Mouse (Mus musculus): Measurements from ENCODE around the gene H1foo. TPM values are rescaled to one million over a fixed set of nuclear protein-coding genes. Genes with fewer than 3 reads are reported as not detected.
A peak's percentile ranks its signal among the peaks of the same experiment; 100 is the strongest.

Gene H1foo
- polyA plus RNA-seq, 1 experiment from 2014 or later = not detected

GRCm38 (mm10) chr6:115946389-115946788 lies 1.7 kb downstream of the H1foo start:
- no peak for ATAC-seq (ENCODE audit: insufficient read depth)
- Histone ChIP-seq H3K4me1 (replicated peaks) (peaks cover 9% of the 10 kb centered on the region; the same call in 1 of the 2 replicates), H3K4me3 (replicated peaks) (no peak overlapping the region), H3K4me2 (no peak overlapping the region), H3K27me3 (no peaks in the 10 kb centered on the region), H3K27ac (replicated peaks) (no peak overlapping the region), H3K9me3 (replicated peaks) (no peaks in the 10 kb centered on the region), H3K36me3 (replicated peaks) (no peaks in the 10 kb centered on the region), H3K9ac (no peak overlapping the region)
- WGBS (ENCODE audit: insufficient replicate concordance) = 23% methylated on average over 6 of the region's 6 CpGs

DNA sequence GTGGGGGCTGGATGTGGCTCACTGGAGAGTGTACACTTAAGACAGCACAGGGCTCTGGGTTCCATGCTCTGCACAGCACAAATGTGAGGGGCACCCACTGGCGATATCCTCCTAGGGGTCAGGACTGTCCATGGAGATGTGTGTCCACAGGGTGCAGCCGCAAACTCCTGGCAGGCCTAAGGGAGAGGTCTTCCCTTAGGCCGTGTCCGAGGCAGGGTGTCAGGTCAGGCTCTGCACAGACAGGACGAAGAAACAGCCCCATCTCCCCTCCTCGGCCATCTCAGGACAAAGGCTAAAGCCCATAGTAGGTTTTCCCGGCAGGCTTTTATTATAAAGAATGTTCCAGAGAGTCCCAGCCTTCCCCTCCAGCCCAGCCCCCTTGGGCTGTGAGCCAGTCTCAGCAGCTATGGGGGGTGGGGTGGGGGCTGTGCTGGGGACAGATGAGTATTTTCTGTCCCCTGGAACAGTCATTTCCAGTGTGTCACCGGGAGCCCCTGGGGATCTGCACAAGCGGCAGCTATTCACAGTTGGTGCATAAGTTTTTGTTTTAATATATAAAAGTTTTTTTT lies 9.9 kb downstream of the H1foo start:
- no peak overlapping the region for H3K4me2 ChIP-seq
- no peaks in the 10 kb centered on the region for H3K36me3 ChIP-seq (replicated peaks)
- WGBS (ENCODE audit: insufficient replicate concordance) = 78% methylated on average over 9 of the region's 9 CpGs
- H3K9ac ChIP-seq = no peak overlapping the region
- no peaks in the 10 kb centered on the region for H3K9me3 ChIP-seq (replicated peaks)
- H3K27ac ChIP-seq (replicated peaks) = no peak overlapping the region
- H3K27me3 ChIP-seq = no peaks in the 10 kb centered on the region
- H3K4me3 ChIP-seq (replicated peaks) = no peak overlapping the region
- no peak for ATAC-seq (ENCODE audit: insufficient read depth)
- 0 out of 2 replicates have a peak, but pooled peaks cover 7% of the 10 kb centered on the region for H3K4me1 ChIP-seq (replicated peaks)

DNA sequence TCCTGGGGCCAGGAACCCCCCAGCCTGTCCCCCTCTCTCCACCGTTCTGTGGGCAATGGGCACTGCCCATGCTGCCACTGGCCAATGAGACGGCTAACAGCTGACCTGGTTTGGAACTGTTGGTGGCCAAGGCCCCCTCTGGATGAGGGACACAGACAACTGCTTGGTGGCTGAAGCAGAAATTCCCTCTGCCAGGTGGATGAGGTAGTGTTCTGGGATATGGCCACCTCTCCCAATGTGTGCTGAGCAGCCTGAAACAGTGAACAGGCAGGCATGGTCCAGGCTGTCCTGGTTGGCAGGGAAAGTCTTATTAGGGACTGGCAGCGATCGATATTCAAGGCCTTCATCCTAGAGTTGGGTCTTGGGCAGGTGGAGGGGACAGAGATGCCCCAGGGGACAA lies 10.4 kb downstream of the H1foo start:
- H3K9ac ChIP-seq = no peak overlapping the region
- no peak for ATAC-seq (ENCODE audit: insufficient read depth)

DNA sequence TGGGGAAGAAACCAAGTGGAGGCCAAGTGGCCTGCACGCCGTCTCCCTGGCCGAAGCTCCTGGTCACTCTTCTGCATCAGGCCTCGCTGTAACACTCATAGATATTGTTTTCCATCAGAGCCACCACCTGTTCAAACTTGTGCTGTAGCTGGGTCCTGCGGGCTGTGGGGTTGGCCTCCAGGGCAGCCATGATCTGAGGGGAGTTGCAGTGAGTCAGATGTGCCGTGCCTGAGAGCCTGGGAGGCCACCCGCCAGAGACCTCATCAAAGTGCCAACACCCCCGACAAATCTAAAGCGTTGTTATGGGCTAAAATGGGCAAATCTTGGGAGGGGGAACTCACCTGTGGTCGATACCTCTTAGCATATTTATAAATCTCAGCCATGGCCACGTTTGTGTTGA lies 10.9 kb downstream of the H1foo start:
- WGBS (ENCODE audit: insufficient replicate concordance) = 64% methylated on average over 11 of the region's 11 CpGs

More for the DNA sequence above, 10.4 kb downstream of the H1foo start:
- 76% methylated on average over 4 of the region's 4 CpGs for WGBS (ENCODE audit: insufficient replicate concordance)
- Histone ChIP-seq H3K27ac (replicated peaks) (no peak overlapping the region), H3K4me2 (no peak overlapping the region), H3K9me3 (replicated peaks) (no peaks in the 10 kb centered on the region), H3K4me3 (replicated peaks) (no peak overlapping the region), H3K4me1 (replicated peaks) (0 out of 2 replicates have a peak, but pooled peaks cover 7% of the 10 kb centered on the region), H3K27me3 (no peaks in the 10 kb centered on the region), H3K36me3 (replicated peaks) (no peaks in the 10 kb centered on the region)

GRCm38 (mm10) chr6:115956418-115956921 lies 11.7 kb downstream of the H1foo start:
- H3K27ac ChIP-seq (replicated peaks) = no peak overlapping the region
- H3K9ac ChIP-seq = no peak overlapping the region
- H3K27me3 ChIP-seq = no peaks in the 10 kb centered on the region
- no peak overlapping the region for H3K4me3 ChIP-seq (replicated peaks)
- no peak overlapping the region for H3K4me2 ChIP-seq
- H3K4me1 ChIP-seq (replicated peaks) = 0 out of 2 replicates have a peak, but pooled peaks cover 7% of the 10 kb centered on the region
- 76% methylated on average over 13 of the region's 13 CpGs for WGBS (ENCODE audit: insufficient replicate concordance)
- ATAC-seq (ENCODE audit: insufficient read depth) = no peak
- no peaks in the 10 kb centered on the region for H3K36me3 ChIP-seq (replicated peaks)
- H3K9me3 ChIP-seq (replicated peaks) = no peaks in the 10 kb centered on the region

More for the DNA sequence above, 10.9 kb downstream of the H1foo start:
- 0 out of 2 replicates have a peak, but pooled peaks cover 7% of the 10 kb centered on the region for H3K4me1 ChIP-seq (replicated peaks)
- H3K36me3 ChIP-seq (replicated peaks) = no peaks in the 10 kb centered on the region
- no peak overlapping the region for H3K9ac ChIP-seq
- no peak overlapping the region for H3K4me3 ChIP-seq (replicated peaks)
- no peak for ATAC-seq (ENCODE audit: insufficient read depth)
- H3K9me3 ChIP-seq (replicated peaks) = no peaks in the 10 kb centered on the region
- H3K4me2 ChIP-seq = no peak overlapping the region
- no peak overlapping the region for H3K27ac ChIP-seq (replicated peaks)
- no peaks in the 10 kb centered on the region for H3K27me3 ChIP-seq

DNA sequence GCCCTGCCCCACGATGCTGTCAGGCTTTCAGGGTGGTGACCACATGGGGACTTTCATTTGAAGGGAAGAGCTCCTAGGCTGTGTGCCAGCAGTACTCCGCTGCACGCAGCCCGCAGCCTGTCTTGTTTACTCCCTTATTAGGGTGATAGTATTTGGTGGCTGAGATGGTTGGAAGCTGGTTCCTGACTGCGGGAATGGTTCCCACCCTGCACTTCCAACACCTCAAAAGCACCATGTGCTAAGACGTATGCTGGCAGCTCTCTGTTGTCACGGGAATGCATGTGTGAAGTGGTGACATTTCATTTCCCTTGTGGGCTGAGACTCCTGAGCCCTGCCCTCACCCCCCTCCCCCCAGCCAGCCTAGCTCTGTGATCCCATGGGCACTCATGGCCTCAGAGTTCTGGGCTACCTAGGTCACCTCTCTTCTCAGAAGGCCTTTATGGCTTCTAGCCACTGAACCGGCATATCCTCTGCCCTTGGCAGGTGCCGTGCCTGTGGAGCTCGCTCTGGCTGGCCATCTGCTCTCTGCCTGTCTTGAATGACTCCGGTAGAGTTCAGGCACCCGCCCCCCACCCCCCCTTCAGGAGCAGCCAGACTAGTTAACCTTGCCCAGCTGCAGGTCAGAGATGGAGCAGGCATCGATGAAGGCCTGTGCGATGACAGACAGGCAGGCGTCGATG lies 12.3 kb downstream of the H1foo start:
- peak; percentile 30; the same call in 1 of the 2 replicates for ATAC-seq (ENCODE audit: insufficient read depth)
- H3K36me3 ChIP-seq (replicated peaks) = no peaks in the 10 kb centered on the region
- WGBS (ENCODE audit: insufficient replicate concordance) = 65% methylated on average over 16 of the region's 16 CpGs
- 0 out of 2 replicates have a peak, but pooled peaks cover 7% of the 10 kb centered on the region for H3K4me1 ChIP-seq (replicated peaks)
- H3K9me3 ChIP-seq (replicated peaks) = no peaks in the 10 kb centered on the region
- no peaks in the 10 kb centered on the region for H3K27me3 ChIP-seq
- no peak overlapping the region for H3K27ac ChIP-seq (replicated peaks)
- no peak overlapping the region for H3K9ac ChIP-seq
- H3K4me2 ChIP-seq = no peak overlapping the region
- H3K4me3 ChIP-seq (replicated peaks) = no peak overlapping the region

DNA sequence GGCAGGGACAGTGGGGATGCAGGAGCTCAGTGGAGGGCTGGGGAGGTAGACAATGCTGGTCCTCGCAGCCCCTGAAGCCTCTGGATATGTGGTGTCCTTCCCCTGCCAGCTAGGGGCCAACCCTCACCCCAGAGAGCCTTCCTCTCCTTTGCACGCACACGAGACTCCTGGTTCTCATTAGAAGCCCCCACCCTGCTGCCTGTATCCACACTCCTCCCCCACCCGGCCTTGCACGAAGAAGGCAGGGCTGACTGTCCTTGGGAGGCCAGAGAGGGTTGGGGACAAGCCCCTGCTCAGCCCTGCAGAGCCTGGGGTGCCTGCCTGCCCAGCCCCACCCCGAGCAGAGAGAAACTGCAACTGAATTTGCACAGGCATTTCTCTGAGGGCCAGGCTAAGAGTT lies 12.9 kb downstream of the H1foo start:
- Histone ChIP-seq H3K9ac (no peak overlapping the region), H3K4me2 (no peak overlapping the region), H3K36me3 (replicated peaks) (no peaks in the 10 kb centered on the region), H3K4me3 (replicated peaks) (no peak overlapping the region), H3K9me3 (replicated peaks) (no peaks in the 10 kb centered on the region), H3K27me3 (no peaks in the 10 kb centered on the region), H3K4me1 (replicated peaks) (0 out of 2 replicates have a peak, but pooled peaks cover 7% of the 10 kb centered on the region), H3K27ac (replicated peaks) (no peak overlapping the region)
- no peak for ATAC-seq (ENCODE audit: insufficient read depth)
- 45% methylated on average over 6 of the region's 6 CpGs for WGBS (ENCODE audit: insufficient replicate concordance)

- no peak overlapping the region for H3K27ac ChIP-seq (replicated peaks)
Observed at GRCm38 (mm10) chr6:115958445-115958844, 13.7 kb downstream of the H1foo start.

DNA sequence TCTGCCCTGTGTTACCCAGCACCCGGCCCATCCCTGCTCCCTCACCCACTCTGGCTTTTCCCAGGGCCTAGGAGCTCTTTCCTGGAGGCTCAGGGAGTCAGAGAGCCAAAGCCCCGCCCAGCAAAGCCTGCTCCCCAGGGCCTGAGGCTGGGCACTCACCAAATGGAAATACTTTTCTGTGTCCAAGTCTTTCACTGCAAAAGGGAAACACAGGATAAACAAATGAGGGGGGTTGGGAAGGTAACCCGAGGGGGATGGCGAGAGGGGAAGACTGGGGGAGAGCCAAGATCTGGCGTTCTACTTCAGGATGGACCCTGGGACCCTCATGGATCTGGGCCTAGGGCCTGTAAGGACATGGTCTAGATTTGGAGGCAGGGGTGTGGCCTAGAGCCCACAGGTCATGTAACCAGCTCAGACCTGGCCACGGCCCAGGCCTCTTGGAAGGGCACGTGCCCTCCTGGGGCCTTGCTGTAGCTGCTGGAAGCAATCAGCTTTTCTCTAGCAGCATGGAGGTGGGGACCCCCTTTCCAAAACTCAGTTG lies 14.5 kb downstream of the H1foo start:
- Histone ChIP-seq H3K9me3 (replicated peaks) (no peaks in the 10 kb centered on the region), H3K27ac (replicated peaks) (no peak overlapping the region), H3K36me3 (replicated peaks) (no peaks in the 10 kb centered on the region), H3K9ac (no peak overlapping the region), H3K27me3 (no peaks in the 10 kb centered on the region), H3K4me1 (replicated peaks) (0 out of 2 replicates have a peak, but pooled peaks cover 7% of the 10 kb centered on the region), H3K4me3 (replicated peaks) (no peak overlapping the region), H3K4me2 (no peak overlapping the region)
- no peak for ATAC-seq (ENCODE audit: insufficient read depth)
- 76% methylated on average over 7 of the region's 7 CpGs for WGBS (ENCODE audit: insufficient replicate concordance)

More at GRCm38 (mm10) chr6:115958445-115958844, 13.7 kb downstream of the H1foo start:
- H3K4me3 ChIP-seq (replicated peaks) = no peak overlapping the region
- no peak overlapping the region for H3K9ac ChIP-seq
- no peaks in the 10 kb centered on the region for H3K36me3 ChIP-seq (replicated peaks)
- no peak overlapping the region for H3K4me2 ChIP-seq
- no peaks in the 10 kb centered on the region for H3K27me3 ChIP-seq
- WGBS (ENCODE audit: insufficient replicate concordance) = 78% methylated on average over 9 of the region's 9 CpGs
- H3K4me1 ChIP-seq (replicated peaks) = 0 out of 2 replicates have a peak, but pooled peaks cover 7% of the 10 kb centered on the region
- no peak for ATAC-seq (ENCODE audit: insufficient read depth)
- no peaks in the 10 kb centered on the region for H3K9me3 ChIP-seq (replicated peaks)

- no peak overlapping the region for H3K9ac ChIP-seq
- no peak overlapping the region for H3K4me3 ChIP-seq (replicated peaks)
- no peak for ATAC-seq (ENCODE audit: insufficient read depth)
- no peaks in the 10 kb centered on the region for H3K27me3 ChIP-seq
- 79% methylated on average over 19 of the region's 19 CpGs for WGBS (ENCODE audit: insufficient replicate concordance)
- no peaks in the 10 kb centered on the region for H3K36me3 ChIP-seq (replicated peaks)
- H3K4me2 ChIP-seq = no peak overlapping the region
- H3K27ac ChIP-seq (replicated peaks) = no peak overlapping the region
- 0 out of 2 replicates have a peak, but pooled peaks cover 5% of the 10 kb centered on the region for H3K4me1 ChIP-seq (replicated peaks)
- H3K9me3 ChIP-seq (replicated peaks) = no peaks in the 10 kb centered on the region
Observed at GRCm38 (mm10) chr6:115960322-115960721, 15.6 kb downstream of the H1foo start.

- 57% methylated on average over 3 of the region's 3 CpGs for WGBS (ENCODE audit: insufficient replicate concordance)
- Histone ChIP-seq H3K27ac (replicated peaks) (no peak overlapping the region), H3K4me3 (replicated peaks) (no peak overlapping the region), H3K4me1 (replicated peaks) (0 out of 2 replicates have a peak, but pooled peaks cover 5% of the 10 kb centered on the region), H3K36me3 (replicated peaks) (no peaks in the 10 kb centered on the region), H3K27me3 (no peaks in the 10 kb centered on the region), H3K9me3 (replicated peaks) (no peaks in the 10 kb centered on the region), H3K9ac (no peak overlapping the region), H3K4me2 (no peak overlapping the region)
- ATAC-seq (ENCODE audit: insufficient read depth) = no peak
Observed at GRCm38 (mm10) chr6:115961743-115962142, 17.0 kb downstream of the H1foo start.
